Mouse (Mus musculus) kidney, postnatal 10 days (tissue): ENCODE data around the gene Sp8.

ENCODE experiments used
- DNase-seq: peaks from one replicate; pipeline ENCODE4 v3.0.0; 2021; ENCODE audit warnings: mixed read lengths

Gene Sp8

GRCm38 (mm10) chr12:118846221-118846620 lies at the start of gene Sp8:
Gene Sp8 (plus strand): TSS chr12:118846329.
- DNase-seq = no peak

- DNase-seq = no peak
Observed at GRCm38 (mm10) chr12:118811328-118811961, 34.7 kb upstream of the Sp8 start.

DNA sequence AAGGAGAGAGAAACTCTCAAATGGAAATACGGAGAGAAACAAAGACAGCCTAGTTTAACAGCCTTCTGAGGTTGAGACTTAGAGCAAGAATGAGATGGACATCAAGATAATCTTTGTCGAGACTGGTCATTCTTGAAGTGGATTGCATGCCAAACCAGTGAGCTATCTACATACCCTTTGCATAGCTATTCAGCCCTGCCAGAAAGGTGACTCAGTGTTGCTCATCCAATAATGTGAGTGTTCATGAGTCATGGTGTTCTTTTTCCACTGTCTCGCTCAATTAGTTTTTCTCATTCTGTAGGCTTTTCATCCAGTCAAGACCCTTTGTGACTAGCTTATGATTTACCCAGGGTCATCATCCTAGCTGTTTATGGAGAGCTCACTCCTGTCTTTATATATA lies 31.6 kb upstream of the Sp8 start:
- DNase-seq = no peak

DNA sequence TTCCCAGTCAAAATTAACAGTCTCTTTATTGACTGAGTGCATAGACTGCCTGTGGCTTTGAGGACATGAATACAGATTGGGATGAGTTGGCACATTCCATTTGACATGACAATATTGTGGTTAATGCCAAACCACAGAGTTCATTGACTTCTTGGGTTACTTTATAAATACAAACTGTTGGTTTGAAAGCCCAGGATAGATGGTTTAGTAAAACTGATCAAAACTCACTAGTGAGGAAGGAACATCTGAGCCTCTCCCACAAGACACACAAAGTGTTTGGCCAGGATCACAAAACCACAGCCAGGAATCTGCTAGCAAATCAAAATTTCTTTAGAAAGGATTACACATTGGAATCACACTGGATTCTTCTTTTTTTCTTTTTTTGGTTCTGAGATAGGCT lies 30.0 kb upstream of the Sp8 start:
- no peak for DNase-seq

GRCm38 (mm10) chr12:118829881-118830280 lies 16.2 kb upstream of the Sp8 start:
- no peak for DNase-seq

DNA sequence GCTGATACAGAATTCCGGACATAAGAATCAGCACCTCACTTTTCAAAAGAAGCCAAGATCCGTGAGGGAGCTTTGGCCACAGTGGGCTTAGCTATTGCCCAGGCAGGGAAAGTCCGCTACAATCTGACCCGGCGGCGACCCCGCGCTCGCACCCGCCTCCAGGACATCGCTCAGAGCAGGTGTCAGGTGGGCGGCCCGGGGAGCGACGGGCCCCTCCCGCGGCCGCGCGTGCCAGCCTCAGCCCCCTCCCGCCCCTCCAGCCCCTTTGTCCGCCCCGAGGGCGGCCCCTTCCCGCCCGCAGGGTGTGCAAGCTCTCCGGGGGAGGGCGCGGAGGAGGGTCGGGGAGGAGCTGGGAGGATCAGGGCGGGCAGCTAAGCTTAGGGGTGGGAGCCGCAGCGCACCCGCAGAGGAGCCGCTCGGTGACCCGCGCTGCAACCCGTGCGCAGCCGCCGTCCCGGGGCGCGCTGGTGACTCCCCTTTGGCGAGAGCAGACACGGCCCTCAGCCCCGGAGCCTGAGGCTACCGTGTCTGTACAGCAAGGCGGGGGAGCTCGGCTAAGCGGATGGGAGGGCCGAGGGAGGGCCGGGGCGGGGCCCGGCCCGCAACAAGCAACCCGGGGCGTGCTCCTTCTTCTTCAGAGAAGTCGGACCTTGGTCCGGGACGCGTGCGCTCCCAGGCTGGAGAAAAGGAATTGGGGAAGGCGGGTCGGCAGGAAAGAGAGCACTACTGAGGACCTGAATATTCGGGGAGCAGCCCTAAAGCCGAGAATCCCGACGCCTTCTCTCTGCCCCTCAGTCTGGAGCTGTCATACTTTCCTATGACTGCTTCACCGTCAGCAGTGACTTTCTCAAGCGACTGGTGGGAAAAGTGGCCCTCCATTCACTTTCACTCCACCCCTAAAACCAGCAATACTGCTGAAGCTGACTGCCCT lies 9.5 kb upstream of the Sp8 start:
- DNase-seq = peak; percentile 67

DNA sequence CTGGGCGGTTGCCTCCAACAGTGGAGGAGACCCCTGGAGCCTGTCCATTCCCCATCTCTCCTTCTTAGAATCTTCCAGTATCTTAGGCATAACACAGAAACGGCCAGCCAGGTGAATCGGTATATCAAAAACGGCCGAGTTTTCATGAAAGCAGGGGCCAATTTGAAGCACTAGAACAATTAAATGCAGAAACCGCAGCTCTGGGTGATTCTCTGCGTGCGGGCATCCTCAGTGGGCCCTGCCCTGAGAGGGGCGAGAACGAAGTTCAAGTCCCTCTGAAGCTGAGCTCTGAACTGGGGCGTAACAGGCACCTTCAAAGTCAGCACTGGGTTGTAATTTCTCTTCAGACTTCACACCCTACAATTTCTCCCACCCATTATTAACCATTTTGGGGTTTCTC lies 8.8 kb upstream of the Sp8 start:
- no peak for DNase-seq

DNA sequence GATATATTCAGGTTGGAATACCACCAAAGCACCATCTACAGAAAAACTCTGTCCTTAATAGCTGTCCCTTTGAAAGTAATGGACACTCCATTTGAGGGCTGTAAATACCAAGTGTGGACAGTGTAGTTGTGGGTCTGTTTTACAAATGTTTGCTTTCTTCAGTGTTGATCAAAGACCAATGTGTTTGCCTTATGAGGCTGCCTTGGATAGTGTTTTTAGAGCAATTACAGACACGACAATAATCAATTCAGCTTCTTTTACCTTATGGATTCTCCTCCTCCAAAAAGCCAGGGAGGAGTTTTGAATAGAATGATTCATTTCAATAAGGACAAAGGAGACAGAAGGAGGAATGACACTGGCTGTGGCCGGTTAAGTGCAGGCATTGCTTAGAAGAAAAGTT lies 7.9 kb upstream of the Sp8 start:
- DNase-seq = no peak

DNA sequence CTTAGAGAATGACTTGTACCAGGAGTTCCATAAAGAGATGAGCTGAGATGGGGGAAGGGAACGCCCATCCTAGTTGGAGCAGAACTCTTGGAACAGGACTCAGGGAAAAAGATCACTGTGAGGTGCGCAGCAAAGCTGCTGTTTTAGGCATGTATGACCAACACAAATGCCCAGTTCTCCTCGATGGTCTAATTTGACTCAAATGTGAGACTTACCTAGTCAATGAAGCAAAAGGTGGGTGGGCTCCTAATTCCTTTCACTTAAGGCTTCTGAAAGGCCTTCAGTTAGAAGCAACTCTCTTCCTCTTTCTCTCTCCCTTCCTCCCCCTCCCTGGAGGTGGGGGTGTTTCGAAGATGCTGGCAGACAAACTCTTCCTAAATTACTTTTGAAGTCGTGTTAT lies 6.7 kb upstream of the Sp8 start:
- no peak for DNase-seq

DNA sequence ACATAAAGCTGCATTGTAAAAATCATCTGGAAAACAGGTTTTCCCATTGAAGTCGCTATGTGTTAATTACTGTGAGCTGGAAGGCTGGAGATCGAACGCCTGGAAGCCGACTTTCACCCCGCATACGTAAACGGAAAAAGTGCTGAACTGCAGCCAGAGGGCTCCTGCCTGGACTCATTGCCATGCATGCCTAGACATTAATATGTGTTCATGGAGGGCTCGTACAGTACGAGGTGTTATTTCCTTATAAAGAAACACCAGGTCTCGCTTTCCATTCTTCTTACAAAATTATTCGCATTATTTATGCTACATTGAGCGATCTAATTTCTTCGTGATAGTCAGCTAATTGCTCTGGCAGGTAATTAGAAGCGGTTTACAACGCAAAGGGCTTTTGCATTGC lies 5.8 kb upstream of the Sp8 start:
- DNase-seq = no peak

- no peak for DNase-seq
Observed at GRCm38 (mm10) chr12:118840861-118841260, 5.3 kb upstream of the Sp8 start.

DNA sequence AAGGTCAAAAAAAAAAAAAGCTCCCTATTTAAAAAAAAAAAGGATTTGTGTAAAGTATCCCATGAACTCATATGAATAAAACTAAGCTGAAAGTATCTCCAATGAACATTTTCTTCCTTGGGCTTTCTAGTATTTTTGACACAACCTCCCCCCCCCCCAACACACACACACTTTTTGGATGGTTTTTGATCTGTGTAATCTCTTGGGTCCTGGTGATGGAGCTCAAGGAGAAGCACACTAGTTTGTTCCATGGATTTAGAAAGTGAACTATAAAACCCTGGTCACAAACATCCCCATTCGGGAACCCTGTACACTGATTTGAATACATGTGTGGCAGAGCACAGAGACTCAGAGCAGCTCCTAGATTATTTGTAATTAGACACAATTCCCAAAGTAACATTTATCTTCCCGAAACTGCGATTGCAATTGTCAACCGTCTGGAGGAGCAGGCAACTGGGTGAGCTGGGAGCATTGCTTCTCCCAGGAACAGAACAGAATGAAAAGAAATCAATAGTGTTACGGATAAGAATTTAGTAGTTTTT lies 4.7 kb upstream of the Sp8 start:
- DNase-seq = no peak

DNA sequence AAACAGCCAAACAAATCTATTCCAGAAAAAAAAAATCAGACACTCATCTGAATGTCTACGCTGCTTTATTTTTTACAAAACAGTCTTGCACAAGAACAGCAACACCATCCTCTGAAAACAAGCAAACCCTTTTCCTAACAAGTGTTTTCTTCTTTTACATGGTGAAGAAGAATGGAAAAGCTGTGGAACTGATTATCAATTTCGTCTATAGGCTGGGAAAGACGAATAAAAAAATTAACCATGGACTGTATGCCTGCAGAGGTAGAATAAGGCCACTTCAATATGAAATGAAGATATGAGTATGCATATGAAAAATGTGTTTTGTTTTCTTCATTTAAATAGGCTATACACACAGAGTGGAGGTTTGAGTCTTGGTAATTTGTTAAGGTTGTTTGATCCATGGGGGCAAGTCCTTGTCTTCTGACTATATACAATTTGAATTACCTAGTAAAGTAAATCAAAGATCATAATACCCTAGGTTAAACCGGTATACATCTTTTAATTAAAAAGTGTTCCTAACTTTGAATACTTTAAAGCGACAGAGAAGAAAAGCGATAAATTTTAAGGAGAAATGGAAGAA lies 4.1 kb upstream of the Sp8 start:
- DNase-seq = no peak

GRCm38 (mm10) chr12:118842671-118843411 lies 3.3 kb upstream of the Sp8 start:
- no peak for DNase-seq

DNA sequence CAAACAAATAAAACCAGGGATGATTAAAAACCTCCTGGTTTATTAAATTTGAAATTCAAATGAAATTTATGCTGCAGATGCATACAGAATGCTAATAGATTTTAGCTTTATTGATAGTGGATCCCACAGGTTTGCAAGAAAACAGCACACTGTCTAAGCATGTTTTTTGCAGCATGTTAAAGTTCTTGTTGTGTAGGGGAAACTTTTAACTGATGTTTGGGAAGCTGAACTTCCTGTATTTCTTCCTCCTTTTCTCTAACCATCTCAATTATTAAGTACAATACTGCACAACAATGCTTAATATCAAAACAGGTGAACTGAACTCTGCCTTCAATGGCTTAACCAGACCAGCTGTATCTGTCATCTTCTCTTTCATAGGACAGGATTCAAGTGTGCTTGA lies 2.0 kb upstream of the Sp8 start:
- no peak for DNase-seq

GRCm38 (mm10) chr12:118844841-118845240 lies 1.3 kb upstream of the Sp8 start:
- DNase-seq = no peak

DNA sequence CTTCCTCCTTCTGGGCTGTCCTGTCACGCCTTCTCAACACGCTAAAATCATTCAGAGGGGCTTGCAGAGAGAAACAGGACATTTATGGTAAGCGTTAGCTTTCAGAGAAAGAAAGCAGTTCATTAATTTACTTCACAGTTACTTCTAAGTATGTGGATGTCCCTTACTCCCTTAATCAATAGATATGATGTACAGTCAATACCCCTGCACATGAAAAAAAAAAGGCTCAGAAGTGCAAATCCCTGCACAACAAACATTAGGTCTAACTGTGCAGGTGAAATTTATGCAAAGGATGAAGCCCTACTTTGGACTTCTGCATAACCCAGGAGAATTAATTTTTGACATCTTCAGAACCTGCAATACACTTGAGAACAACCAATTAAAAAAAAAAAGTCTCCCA lies 778 bp upstream of the Sp8 start:
- DNase-seq = no peak

DNA sequence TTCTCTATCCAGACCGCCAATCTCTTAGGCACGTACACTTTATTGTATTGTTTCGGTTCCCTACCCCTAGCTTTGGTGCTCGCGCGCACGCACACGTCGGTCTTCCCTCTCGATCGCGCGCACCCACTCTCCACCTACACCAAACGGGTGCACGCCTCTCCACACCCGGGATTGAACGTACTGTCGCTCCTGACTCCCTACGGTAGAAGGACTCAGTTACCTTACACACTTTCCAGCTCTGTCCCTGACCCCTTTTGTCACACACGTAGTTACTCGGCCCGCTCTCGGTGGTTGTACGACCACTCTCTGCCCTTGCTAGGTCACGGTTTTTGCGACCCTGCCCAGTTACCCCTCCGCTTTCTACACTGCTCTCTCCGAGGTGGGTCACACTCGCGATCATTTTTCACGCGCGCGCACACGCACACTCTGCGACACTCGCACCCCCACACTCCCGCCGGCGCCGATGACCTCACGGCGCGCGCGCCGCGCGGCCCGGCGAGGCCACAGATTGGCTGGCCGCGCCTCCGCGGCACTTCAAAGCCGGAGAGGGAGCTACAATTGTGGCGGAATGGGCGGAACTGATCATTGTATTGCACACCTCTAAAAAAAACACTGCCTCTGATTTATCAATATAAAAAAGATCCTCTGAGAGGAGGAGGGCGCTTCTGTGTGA lies 656 bp downstream of the Sp8 start:
- DNase-seq = peak; percentile 34

DNA sequence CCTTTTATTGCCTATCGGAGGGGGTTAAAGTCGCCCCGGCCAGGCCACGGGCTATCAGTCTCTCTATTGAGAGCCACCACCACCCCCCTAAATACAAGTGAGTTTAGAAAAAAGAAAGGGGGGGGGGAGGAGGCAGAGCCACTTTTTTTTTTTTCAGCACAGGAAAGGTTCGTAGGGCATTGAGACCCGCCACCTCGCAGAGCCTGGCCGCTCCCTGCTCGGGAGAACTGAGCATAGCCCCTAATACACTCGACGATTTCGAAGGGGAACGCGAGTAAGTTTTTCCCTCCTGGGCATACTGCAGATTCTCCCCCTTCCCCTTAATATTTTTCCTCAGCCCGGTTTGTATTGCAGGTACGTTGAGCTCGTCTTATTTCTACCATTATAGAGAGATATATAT lies 1.3 kb downstream of the Sp8 start:
- no peak for DNase-seq

DNA sequence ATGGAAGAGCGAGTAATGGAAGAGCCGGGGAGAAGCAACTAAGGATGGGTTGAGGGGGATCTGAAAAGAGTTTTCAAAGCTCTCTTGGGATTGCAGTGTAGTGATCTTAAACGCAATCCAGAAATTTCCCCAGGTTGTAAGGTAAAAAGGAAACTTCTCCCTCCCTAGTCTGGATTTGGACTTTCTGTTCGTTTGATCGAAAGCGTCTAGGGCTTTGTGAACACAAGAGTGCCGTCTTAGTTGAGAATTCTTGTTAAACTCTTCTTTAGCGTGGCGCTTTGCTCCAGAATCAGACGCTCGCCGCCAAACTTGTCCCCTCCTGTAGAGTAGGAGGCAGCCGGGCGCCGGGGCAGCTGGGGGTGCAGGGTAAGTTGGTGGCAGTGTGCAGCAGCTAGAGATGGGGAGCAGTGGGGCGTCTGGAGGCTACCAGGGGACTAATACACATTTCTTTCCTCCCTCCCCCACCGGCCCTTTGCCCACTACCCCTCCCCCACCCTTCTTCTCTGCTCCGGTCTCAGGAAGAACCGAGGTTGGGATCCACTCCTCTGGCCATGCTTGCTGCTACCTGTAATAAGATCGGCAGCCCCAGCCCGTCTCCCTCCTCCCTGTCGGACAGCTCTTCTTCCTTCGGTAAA lies 1.8 kb downstream of the Sp8 start:
- no peak for DNase-seq

DNA sequence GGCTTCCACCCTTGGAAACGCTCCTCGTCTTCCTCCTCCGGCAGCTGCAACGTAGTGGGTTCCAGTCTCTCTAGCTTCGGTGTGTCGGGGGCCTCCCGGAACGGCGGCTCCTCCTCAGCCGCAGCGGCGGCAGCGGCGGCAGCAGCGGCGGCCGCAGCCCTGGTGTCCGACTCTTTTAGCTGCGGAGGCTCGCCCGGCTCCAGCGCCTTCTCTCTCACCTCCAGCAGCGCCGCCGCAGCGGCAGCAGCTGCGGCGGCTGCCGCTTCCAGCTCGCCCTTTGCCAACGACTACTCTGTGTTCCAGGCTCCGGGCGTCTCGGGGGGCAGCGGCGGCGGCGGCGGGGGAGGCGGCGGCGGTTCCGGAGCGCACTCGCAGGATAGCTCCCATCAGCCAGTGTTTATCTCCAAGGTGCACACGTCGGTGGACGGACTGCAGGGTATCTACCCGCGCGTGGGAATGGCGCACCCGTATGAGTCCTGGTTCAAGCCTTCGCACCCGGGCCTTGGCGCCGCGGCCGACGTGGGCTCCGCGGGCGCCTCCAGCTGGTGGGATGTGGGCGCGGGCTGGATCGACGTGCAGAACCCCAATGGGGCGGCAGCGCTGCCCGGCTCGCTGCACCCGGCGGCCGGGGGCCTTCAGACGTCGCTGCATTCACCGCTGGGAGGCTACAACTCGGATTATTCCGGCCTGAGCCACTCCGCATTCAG lies 2.5 kb downstream of the Sp8 start:
- DNase-seq = peak; percentile 32
